Mouse (Mus musculus) adipocyte (in vitro differentiated cells): ENCODE results near the gene Trappc2l.

Source experiments
- DNase-seq: peaks from one replicate; pipeline ENCODE4 v3.0.0-alpha.2; 2016; ENCODE audit warnings: low spot score

The Trappc2l gene

DNA sequence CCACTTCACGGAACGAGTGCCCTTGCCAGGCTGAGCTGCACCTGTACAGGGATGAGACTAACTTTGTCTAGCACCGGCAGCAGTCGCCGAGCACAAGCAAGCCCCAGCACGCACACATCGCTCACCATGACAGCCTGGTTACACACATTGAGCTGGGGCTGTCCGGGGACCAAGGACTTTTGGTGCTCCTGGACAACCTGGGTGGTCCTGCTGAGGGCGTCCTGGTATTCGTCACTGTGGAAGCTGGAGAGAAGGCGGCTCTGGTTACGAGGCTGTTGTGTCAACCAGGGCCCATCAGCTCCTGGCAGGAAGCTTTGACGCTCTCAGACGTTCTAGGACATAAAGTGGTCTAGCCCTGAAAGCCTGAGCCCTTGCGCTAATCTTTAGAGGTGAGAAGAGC is 30.5 kb upstream of the Trappc2l start:
- DNase-seq, result no peak

DNA sequence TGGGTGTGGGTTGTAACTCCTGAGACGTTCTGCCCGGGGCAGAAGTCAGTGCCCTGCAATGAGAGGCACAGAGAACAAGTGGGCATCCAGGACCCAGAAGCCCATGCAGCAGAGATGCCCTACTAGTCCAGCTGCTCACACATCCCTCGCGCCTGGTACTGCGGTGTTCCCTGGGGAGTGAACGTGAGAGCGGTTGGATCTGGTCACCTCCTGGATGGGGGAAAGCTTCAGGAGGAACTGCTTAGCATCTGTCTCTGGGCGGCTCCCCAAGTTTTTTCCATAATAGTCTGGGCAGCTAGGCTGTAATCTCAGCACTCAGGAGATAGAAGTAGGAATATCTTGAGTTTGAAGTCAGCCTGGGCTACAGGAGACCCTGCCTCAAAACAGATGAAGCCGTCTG is 26.5 kb upstream of the Trappc2l start:
- no peak for DNase-seq

DNA sequence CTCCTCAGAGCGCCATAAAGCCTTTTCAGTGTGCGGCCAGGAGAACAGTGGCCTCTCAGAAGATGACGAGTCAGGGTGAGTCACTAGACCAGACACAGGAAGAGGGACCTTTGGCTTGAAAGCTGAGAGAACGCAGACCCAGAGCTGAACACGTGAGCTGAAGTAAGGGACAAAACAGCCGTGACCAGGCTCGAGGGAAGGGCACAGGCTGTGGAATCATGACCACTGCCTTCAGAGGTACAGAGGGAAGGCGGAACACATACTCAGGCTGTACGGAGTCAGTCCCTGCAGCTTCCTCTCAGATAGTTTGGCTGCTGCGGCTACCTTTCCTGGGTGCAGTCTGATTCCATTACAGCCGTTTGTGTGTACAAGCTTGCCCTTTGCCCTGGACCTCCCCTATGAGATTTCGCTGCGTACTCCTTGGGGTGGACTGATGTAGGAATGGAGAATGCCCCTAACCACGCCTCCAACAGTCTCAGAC is 26.0 kb upstream of the Trappc2l start:
- peak; percentile 69 for DNase-seq

DNA sequence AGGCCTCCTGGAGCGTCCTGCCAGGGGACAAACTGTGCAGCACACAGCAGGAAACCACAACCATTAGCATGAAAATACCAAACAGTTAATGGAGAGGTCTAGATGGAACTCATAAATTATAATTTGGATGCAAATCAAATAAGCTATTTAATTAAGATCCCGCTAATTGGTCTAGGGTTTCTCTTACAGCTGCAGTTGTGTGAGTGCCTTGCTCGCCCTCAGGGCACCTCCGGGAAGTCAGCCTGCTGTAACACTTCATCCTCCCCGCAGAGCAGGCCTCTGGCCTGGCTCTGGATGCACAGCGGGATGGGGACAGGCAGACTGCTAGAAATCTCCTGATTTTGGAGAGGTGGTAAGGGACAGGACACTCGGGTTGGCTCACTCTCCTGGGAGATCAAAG is 25.3 kb upstream of the Trappc2l start:
- DNase-seq, result no peak

- DNase-seq, result no peak
Measured at GRCm38 (mm10) chr8:122586749-122587148, 24.7 kb upstream of the Trappc2l start.

- no peak for DNase-seq
Measured at GRCm38 (mm10) chr8:122593240-122593639, 18.2 kb upstream of the Trappc2l start.

DNA sequence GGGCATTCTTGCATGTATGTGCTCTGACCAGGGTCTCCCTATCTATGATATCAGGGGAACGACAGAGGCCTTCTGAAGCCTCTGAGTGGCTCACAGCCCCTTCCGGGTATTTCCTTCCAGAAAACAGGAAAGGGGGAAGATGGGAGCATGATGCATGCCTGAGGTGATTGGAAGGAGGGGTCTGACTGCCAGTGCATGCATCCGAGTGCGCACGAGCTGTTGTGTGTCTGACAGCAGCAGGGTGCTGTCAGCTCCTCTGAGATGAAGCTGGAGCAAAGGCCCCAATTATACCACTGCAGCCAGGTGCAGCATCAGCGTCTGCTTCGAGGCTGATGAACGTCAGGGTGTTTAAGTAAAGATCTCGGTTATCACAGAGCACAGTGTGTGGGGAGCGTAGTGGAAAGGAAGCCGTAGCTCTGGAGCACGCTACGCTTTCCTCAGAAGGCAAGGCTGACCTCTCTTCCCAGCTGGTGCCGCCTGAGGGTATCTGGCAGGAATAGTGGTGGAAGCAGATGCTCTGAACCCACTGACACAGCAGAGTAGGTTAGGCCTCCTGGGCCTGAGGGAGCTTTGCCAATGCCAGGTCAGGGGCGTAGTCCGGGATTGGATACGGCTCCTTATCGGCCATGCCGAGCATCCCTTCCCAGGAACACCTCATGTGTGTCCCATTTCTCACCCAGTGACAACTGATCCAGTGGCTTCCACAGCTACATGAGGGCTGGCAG is 17.5 kb upstream of the Trappc2l start:
- DNase-seq, result no peak

DNA sequence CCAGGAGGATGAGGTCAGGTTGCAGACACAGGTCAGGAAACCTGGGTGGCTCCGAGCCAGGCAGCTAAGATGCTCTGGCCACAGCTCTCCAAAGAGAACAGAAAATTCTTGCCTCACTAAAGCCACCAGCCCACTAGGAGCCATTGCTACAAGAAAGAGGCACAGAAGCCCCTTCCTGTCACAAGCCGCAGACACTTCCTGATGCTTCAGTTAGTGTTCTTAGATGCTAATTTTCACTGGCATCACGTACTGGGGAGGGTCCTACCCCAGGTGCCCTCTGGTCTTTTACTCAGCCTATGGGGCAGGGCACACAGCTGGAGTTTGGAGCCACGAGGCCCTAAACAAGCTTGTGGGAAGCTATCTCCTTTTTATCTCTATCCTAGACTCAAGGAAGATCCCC is 15.4 kb upstream of the Trappc2l start:
- no peak for DNase-seq

- no peak for DNase-seq
Measured at GRCm38 (mm10) chr8:122600666-122601065, 10.8 kb upstream of the Trappc2l start.

DNA sequence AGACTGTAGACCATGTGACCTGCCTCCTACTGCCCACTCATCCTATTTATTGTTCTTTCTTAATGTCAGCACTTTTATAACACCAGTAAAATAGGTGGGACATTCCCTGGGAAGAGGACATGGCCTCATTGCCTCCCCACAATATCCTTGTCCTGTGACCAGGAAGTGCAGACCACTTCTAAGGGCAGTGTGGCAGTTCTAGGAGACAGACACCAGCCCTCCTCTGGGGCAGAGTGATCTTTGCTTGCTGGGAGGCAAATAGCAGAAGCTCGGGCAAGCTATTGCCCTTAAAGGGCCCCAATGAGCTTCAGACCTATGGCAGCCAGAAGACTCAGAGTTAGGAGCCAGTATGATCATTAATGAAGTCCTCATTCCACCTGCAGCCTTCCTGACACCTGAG is 6.8 kb upstream of the Trappc2l start:
- no peak for DNase-seq

- no peak for DNase-seq
Measured at GRCm38 (mm10) chr8:122605367-122605766, 6.1 kb upstream of the Trappc2l start.

DNA sequence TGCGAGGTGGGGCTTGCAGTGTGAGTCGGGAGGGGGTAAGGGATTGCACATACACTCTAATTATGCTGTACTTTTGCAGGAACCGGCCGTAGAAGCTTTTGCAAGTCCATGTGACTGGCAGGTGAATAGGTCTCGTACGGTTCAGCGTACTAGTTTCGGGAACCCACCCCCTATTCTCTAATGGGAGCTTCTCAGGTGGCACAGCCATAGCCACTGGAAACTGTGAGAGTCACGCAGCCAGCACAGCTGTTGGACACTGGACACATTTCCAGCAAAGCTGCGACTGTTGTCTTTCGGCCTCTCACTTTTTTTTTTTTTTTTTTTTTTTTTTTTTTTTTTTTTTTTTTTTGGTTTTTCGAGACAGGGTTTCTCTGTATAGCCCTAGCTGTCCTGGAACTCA is 4.6 kb upstream of the Trappc2l start:
- DNase-seq, result no peak

DNA sequence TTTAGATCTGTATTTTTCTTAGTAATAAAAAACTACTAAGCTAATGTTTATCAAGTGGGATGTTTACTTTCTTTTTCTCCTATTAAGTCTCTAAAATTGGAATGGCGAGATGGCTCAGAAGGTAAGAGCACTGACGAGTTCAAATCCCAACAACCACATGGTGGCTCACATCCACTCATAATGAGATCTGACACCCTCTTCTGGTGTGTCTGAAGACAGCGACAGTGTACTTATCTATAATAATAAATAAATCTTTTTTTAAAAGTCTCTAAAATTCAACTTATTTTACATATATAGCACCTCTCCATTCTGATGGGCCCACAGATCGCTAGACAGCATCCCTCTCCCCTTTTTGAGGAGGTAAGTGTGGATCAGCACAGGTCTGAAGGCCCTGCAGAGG is 1.2 kb upstream of the Trappc2l start:
- DNase-seq, result no peak

DNA sequence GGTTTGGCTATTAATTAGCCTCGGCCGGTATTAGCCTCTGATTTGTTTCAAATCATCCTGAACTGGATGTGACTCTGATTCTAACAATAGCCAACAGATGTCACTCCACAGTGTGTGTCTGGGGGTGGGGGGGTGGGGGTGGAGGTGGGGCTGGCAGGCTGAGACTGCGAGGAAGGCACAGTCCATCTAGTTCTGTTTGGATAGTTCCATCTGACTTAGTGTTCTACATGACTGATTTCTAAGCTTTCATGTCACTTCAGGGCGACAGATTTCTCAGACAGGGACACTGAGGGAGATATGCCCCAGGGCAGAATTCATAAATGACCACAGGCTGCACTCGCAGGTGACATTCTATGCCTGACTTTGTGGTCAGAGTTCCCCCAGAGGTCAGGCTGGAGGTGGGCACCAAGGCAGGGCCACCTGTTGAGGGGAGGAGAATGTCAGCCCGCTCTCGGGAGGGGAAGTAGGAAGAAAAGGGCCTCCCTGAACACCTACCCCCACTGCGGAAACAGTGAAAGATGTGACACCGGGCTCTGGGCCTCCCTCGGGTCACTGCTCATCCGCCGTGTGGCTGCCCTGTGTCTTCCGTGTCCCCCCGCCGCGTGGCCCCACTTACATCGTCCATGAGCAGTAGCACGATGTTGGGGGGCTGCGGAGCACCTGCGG is 695 bp upstream of the Trappc2l start:
- no peak for DNase-seq

DNA sequence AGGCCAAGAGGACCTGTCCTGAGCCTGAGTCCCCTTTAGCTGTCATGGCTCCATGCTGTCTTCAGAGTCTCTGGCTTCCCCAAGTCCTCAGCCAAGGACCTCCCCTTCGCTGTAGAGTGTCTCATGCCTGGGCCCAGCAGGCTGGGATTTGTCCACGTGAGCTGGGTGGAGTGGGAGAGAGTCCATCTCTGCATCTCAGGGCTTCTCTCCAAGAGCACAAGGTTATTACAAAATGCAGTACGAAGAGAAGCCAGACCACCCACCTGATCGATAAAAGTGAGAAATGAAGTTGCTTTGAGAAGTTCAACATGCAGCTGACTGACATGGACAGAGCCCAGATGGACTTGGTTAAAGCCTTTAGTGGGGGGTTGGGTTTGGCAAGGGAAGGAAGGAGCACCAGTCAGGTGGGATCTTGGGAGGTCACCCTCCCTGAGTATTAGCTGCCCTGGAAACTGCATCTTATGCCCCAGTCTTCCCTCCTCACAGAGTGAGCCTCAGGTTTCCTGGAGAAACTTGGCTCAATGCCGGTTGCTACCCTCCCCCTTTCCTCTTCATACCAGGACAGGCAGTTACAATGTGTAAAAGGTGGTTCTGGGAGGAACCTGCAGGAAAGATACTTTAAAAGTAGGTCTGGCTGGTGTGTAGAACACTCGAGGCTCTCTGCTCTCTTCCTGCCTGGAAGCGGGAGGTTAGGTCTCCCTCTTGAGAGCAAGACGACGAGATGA is 4.9 kb downstream of the Trappc2l start:
- DNase-seq, result no peak

GRCm38 (mm10) chr8:122617947-122618546 is 6.6 kb downstream of the Trappc2l start:
- peak; percentile 68 for DNase-seq

DNA sequence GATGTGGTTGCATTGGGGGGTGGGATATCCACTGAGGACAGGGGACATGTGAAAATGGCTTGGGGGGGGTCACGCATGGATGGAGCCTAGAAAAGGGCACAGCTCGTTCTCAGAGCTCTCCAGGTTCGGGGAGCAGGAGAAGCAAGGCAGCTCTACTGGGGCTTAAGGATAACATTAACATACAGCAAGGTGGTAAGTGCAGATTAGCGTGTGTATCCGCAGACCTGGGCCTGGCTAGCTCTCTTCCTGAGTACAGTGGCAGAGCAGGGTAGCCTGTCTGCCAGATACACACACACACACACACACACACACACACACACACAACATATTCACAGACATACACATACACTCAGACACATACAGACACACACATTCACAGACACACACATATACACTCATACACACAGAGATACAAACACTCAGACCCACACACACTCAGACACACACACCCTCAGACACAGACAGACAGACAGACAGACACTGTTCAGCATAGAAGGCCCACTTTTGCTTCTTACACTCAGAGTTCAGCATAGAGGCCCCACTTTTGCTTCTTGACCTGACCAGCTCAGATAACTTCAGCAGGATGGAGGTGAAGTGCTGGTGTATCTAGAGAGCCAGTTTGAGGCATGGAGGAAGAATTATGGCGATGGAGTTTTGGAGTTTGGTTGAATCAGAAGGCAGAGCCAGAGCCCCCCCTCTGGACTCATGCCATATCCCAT is 7.4 kb downstream of the Trappc2l start:
- DNase-seq, result no peak

DNA sequence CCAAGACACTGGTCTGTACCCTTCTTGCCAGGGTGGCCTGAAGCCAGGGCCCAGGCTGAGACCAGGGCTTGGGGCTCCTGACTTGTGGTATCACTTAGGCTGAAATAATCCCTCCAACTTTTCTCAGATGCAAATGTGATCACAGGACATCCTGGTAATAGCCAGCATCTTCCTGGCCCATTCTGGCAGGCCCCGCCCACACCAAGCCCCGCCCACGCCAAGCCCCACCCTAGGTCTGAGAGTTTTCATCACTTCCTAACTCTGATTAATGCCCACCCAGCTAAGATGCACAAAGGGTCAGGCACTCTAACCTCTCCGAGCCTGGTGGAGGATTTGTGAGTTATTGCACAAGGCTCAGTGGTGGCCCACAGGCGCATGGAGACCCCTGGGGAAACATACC is 9.0 kb downstream of the Trappc2l start:
- DNase-seq, result no peak

GRCm38 (mm10) chr8:122622727-122623126 is 11.3 kb downstream of the Trappc2l start, which contains the start of gene Pabpn1l:
TSS of gene Pabpn1l (minus strand) at chr8:122622739.
- no peak for DNase-seq

GRCm38 (mm10) chr8:122623844-122624642 is 12.6 kb downstream of the Trappc2l start:
- DNase-seq, result no peak

DNA sequence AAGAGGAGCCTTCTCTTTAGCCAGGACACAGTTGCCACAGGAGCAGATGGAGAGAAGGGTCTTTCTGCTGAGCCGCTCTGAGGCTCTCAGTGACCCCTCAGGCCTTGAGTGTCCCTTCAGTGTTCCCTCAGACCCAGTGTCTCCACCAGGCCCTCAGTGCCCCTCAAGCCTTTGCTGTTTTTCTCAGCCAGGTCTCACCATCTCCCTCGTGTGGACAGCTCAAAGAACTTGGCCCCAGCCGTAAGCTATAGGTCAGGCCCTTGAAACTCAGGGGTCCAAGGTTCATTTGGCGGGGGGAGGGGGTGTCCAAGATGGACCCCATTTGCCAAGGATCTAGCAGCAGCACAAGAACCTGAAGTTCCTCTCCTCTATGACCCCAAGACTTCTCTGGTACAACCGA is 13.2 kb downstream of the Trappc2l start:
- DNase-seq, result no peak
